Mouse (Mus musculus) erythroblast, adult 5-6 weeks (primary cell): ENCODE measurements around the gene Nfe2l1. TPM values are rescaled to one million over a fixed set of nuclear protein-coding genes. Genes with fewer than 3 reads are reported as not detected.

Experiments used
- total RNA-seq, 2 experiments: library from RNA; stranded (forward) in 1 of 2; stranded (reverse) in 1 of 2; fragments of 150-400 nt in 1 of 2; fragments of 200-764, 138-1000 nt in 1 of 2; gene quantifications; 2 replicates each; pipeline versions ENCODE4 v1.2.3 to v1.2.4; 2015 to 2017; ENCODE audit warnings: low replicate concordance in 2 of 2

Nfe2l1 gene
- total RNA-seq, 2 experiments from 2014 or later = 27.1 to 32.5 TPM

Other genes with a start within 250 kb of the Nfe2l1 start
- 1.3 and 12.3 TPM in 2 replicates for gene Snx11, start 52.4 kb downstream of the Nfe2l1 start, total RNA-seq (2015; ENCODE audit: low replicate concordance)
- gene Snx11, start 52.4 kb downstream of the Nfe2l1 start, total RNA-seq (2017; ENCODE audit: low replicate concordance) = 10.2 and 16.3 TPM in 2 replicates
- gene Cbx1, start 40.8 kb downstream of the Nfe2l1 start, total RNA-seq (2015; ENCODE audit: low replicate concordance) = 13.6 and 14.4 TPM in 2 replicates
- gene Cbx1, start 40.8 kb downstream of the Nfe2l1 start, total RNA-seq (2017; ENCODE audit: low replicate concordance) = 22.0 and 32.9 TPM in 2 replicates
- not detected in 2 replicates for gene Copz2, start 19.9 kb upstream of the Nfe2l1 start, total RNA-seq (2015; ENCODE audit: low replicate concordance)
- gene Copz2, start 19.9 kb upstream of the Nfe2l1 start, total RNA-seq (2017; ENCODE audit: low replicate concordance) = not detected in 2 replicates
- 6.1 and 8.6 TPM in 2 replicates for gene Cdk5rap3, start 86.5 kb upstream of the Nfe2l1 start, total RNA-seq (2015; ENCODE audit: low replicate concordance)
- 6.8 and 17.3 TPM in 2 replicates for gene Cdk5rap3, start 86.5 kb upstream of the Nfe2l1 start, total RNA-seq (2017; ENCODE audit: low replicate concordance)
- not detected in 2 replicates for gene Prr15l, start 98.1 kb upstream of the Nfe2l1 start, total RNA-seq (2015; ENCODE audit: low replicate concordance)
- gene Prr15l, start 98.1 kb upstream of the Nfe2l1 start, total RNA-seq (2017; ENCODE audit: low replicate concordance) = 0.94 and 1.3 TPM in 2 replicates
- gene Pnpo, start 114.0 kb upstream of the Nfe2l1 start, total RNA-seq (2015; ENCODE audit: low replicate concordance) = 231 and 288 TPM in 2 replicates
- gene Pnpo, start 114.0 kb upstream of the Nfe2l1 start, total RNA-seq (2017; ENCODE audit: low replicate concordance) = 381 and 405 TPM in 2 replicates
- gene Sp2, start 153.0 kb upstream of the Nfe2l1 start, total RNA-seq (2015; ENCODE audit: low replicate concordance) = 16.1 and 17.1 TPM in 2 replicates
- gene Sp2, start 153.0 kb upstream of the Nfe2l1 start, total RNA-seq (2017; ENCODE audit: low replicate concordance) = 4.4 and 6.1 TPM in 2 replicates
- gene Sp6, start 183.4 kb upstream of the Nfe2l1 start, total RNA-seq (2015; ENCODE audit: low replicate concordance) = not detected in 2 replicates
- not detected in 2 replicates for gene Sp6, start 183.4 kb upstream of the Nfe2l1 start, total RNA-seq (2017; ENCODE audit: low replicate concordance)
- 0.84 TPM in 1 of 2 replicates, not detected in the other for gene Scrn2, start 200.0 kb upstream of the Nfe2l1 start, total RNA-seq (2015; ENCODE audit: low replicate concordance)
- 2.0 and 3.1 TPM in 2 replicates for gene Scrn2, start 200.0 kb upstream of the Nfe2l1 start, total RNA-seq (2017; ENCODE audit: low replicate concordance)
- gene Lrrc46, start 211.4 kb upstream of the Nfe2l1 start, total RNA-seq (2015; ENCODE audit: low replicate concordance) = 6.5 TPM in 1 of 2 replicates, not detected in the other
- gene Lrrc46, start 211.4 kb upstream of the Nfe2l1 start, total RNA-seq (2017; ENCODE audit: low replicate concordance) = 0.17 TPM in 1 of 2 replicates, not detected in the other
- gene Mrpl10, start 211.6 kb upstream of the Nfe2l1 start, total RNA-seq (2015; ENCODE audit: low replicate concordance) = 8.8 TPM in 2 replicates
- gene Mrpl10, start 211.6 kb upstream of the Nfe2l1 start, total RNA-seq (2017; ENCODE audit: low replicate concordance) = 5.6 and 6.2 TPM in 2 replicates
- 5.6 and 7.3 TPM in 2 replicates for gene Osbpl7, start 220.7 kb upstream of the Nfe2l1 start, total RNA-seq (2015; ENCODE audit: low replicate concordance)
- gene Osbpl7, start 220.7 kb upstream of the Nfe2l1 start, total RNA-seq (2017; ENCODE audit: low replicate concordance) = 2.1 and 5.7 TPM in 2 replicates